Mouse (Mus musculus) lung, postnatal 25 days (tissue): Measurements from ENCODE around the gene Ankrd1.

Source experiments
- DNase-seq: peaks from one replicate; pipeline ENCODE4 v3.0.0; 2022; ENCODE audit warnings: low spot score

Ankrd1 gene

GRCm38 (mm10) chr19:36109318-36109944 lies 10.5 kb downstream of the Ankrd1 start:
- no peak for DNase-seq

GRCm38 (mm10) chr19:36103909-36104308 lies 16.0 kb downstream of the Ankrd1 start:
- DNase-seq = no peak

DNA sequence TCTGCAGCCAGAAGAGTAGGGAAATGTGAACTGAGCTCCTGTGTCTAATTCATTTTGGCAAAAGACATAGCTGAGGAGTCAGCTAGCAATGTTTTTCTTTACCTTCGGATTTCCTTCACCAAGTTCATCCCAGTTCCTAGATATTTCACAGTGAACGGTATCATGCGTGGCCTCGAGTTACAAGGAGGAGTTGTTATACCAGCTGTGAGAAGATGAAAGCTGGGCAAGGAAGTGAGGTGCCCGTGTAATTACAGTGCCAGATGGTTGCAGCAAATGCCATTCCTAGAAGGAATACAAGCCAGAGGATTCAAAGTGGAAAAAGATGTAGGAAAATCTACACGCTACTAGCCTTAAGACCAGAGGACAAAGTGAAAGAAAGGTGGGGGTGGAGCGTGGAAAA lies 21.0 kb downstream of the Ankrd1 start:
- no peak for DNase-seq

GRCm38 (mm10) chr19:36098265-36098664 lies 21.6 kb downstream of the Ankrd1 start:
- DNase-seq = no peak

DNA sequence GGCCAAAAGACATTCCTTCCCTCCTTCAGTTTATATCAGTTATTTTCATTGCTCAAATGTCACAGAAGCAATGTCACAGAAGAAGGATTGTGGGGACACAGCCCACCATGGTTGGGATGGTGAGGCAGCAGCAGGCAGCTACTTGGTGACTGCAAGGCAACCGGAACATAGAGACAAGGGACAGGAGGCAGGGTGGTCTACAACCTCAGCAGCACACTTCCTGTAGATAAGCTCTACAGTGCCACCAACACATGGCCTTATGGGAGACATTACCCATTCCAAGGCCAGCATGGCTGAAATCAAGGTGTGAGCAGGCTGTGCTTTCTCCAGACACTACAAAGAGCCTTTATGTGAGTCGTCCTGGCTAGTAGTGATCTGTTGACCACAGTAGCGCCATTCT lies 22.7 kb downstream of the Ankrd1 start:
- no peak for DNase-seq

DNA sequence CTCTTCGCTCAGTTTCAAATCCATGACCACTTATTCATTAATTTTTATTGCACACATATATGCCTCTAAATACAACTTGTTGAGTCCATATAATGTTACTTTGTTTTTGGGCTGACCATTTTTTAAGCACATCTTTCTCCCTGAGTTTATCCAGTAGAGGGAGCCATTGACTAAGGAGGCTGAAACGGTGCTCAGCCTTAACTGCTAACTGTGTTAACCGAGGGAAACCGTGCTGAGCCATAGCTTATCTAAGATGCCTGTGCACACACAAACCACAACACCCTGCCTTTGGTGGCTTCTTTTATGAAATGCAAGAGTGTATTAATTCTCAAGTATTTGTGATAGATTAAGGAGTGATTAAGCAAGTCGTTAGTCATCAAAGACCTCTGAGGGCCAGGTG lies 29.1 kb downstream of the Ankrd1 start:
- DNase-seq = no peak

DNA sequence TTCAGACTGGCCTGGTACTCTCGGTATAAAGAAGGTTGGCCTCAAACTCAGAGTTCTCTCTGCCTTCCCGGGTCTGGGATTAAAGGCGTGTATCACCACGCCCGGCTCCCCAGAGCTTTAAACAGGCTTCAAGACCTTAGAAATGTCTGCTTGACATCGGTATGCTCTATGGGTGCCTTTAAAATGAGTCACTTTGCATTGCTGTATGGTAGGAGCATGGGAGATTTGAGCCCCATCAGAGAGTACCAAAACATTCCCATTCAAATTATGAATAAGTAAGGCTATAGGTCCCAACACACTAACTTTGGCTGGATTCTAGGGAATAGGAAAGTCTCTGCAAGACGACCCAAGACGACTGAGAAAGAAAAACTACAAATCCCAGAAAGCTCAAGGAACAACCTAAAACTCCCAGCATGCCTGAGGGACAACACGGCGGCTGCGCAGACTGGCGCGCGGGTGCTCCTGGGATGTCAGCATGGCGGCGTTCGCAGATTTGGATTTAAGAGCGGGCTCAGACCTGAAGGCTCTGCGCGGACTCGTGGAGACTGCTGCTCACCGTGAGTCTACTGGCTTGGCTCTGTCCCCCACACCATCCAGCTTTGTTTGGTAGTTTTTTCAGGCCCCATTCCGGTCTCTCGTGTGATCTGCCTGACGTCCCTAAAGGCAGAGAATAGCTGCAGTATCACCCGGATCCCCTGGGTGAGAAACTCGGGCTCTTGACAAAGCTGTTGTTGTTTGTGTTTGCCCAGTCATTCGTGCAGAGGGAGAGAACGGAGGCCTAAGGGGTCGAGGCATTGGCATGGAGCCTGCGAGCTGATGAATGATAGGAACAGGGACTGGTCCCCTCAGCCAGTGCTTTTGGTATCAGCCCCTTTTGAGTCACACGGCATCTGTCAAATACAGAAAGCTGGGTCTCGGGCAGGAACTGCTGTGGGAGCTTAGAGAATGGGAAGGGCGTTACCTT lies 36.4 kb downstream of the Ankrd1 start, which contains the start of gene Rpp30:
Rpp30 (plus strand) TSS at position 455 of the 964 bp plus-strand sequence.
- DNase-seq = peak; percentile 89

- DNase-seq = peak; percentile 53
Measured at GRCm38 (mm10) chr19:36082606-36083261, 37.2 kb downstream of the Ankrd1 start.

DNA sequence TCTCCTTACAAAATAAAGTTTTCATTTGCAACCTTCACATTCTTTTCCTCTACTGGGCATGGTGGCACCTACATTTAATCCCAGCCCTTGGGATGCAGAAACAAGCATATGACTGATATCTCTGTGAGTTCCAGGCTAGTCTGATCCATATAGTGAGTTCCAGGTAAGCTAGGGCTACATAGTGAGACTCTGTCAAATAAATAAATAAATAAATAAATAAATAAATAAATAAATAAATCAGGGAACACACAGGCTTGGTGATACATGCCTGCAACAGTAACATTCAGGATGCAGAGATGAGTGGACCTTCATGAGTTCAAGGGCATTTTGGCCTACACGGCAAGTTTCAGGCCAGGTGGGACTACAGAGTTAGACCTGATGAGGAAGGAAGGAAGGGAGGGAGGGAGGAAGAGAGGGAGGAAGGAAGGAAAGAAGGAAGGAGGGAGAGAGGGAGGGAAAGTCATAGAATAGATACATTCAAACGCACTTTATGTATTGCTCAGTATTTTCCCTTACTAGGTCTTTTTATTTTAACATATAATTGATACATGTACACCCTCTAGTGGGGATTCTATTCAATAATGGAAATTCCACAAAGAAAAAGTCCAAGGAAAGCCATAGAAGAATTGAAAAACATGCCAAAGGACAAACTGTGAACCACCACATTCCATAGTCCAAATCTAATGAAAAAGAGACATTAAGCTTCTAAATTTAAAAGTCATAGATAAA lies 56.9 kb downstream of the Ankrd1 start:
- no peak for DNase-seq
